Mouse (Mus musculus) hindbrain, embryonic 12.5 days (tissue): ENCODE measurements at regions not wholly inside any gene's neighbourhood (a gene's known extent, or its start where the extent isn't known, plus 50 kb on each side); places are given as distances from the start of the nearest gene placed in this dataset.

Experiments
- ATAC-seq: fragments of 200-750 bp; cut with Nextera tagmentation; 2 replicates; pipeline ENCODE4 v1.8.0; 2017; ENCODE audit warnings: moderate TSS enrichment; ENCODE audit not compliant: low FRiP score
- H3K27ac ChIP-seq: fragments of 300-500 bp; sonication (generic); 2 replicates; pipeline ENCODE4 v1.5.1; 2016; ENCODE audit warnings: mild to moderate bottlenecking
- H3K27me3 ChIP-seq: fragments of 300-500 bp; sonication (generic); 2 replicates; pipeline ENCODE4 v1.6.1; 2016; ENCODE audit warnings: mild to moderate bottlenecking
- H3K36me3 ChIP-seq: fragments of 300-500 bp; sonication (generic); 2 replicates; pipeline ENCODE4 v1.6.1; 2016; ENCODE audit warnings: mild to moderate bottlenecking
- H3K4me1 ChIP-seq: fragments of 300-500 bp; sonication (generic); 2 replicates; pipeline ENCODE4 v1.6.1; 2016
- H3K4me2 ChIP-seq: fragments of 300-500 bp; sonication (generic); replicated peaks from 2 replicates; pipeline ENCODE4 v1.6.1; 2016; ENCODE audit warnings: mild to moderate bottlenecking
- H3K4me3 ChIP-seq: fragments of 300-500 bp; sonication (generic); 2 replicates; pipeline ENCODE4 v1.5.1; 2016; ENCODE audit warnings: mild to moderate bottlenecking
- H3K9ac ChIP-seq: fragments of 300-500 bp; sonication (generic); 2 replicates; pipeline ENCODE4 v1.6.1; 2016; ENCODE audit warnings: mild to moderate bottlenecking, moderate library complexity
- H3K9me3 ChIP-seq: fragments of 300-500 bp; sonication (generic); replicated peaks from 2 replicates; pipeline ENCODE4 v1.6.1; 2016; ENCODE audit warnings: mild to moderate bottlenecking
- WGBS: fragments of 180-500 bp; shearing (Covaris S2); methylation state at CpG from one replicate; pipeline ENCODE4 v1.1.7; 2016; 5-methylcytosine and 5-hydroxymethylcytosine counted together

DNA sequence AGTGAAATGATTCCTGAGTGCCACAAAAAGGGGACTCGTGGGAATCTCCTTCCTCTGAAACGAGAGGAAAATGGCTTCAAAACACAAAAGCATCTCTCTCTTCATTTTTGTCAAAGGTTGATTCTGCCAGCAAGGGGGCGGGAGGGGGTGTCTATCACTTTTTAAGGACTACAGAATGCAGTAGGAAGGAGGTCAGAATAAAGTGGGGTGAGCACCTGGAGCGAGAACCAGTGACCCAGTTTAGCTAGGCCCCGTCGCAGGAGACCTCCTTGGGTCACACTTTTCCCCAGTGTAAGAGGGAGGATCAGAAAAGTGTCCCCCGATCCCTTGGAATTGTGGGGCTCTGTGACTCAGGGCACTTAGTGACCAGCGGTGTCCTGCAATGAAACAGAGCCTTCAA, 133.1 kb downstream of the Tgfb2 start:
- H3K27me3 ChIP-seq, result no peaks in the 10 kb centered on the region
- no peak overlapping the region for H3K9ac ChIP-seq
- no peak for ATAC-seq
- H3K36me3 ChIP-seq, result no peaks in the 10 kb centered on the region
- no peaks in the 10 kb centered on the region for H3K9me3 ChIP-seq
- H3K4me2 ChIP-seq, result no peak overlapping the region
- no peaks in the 10 kb centered on the region for H3K4me1 ChIP-seq
- H3K27ac ChIP-seq, result no peak overlapping the region
- no peak overlapping the region for H3K4me3 ChIP-seq
- 83% methylated on average over 8 of the region's 8 CpGs for WGBS

GRCm38 (mm10) chr1:186572092-186572491, 133.7 kb downstream of the Tgfb2 start:
- H3K9ac ChIP-seq, result no peak overlapping the region
- H3K27ac ChIP-seq, result no peak overlapping the region
- 65% methylated on average over 4 of the region's 4 CpGs for WGBS
- no peaks in the 10 kb centered on the region for H3K27me3 ChIP-seq
- no peaks in the 10 kb centered on the region for H3K36me3 ChIP-seq
- H3K4me1 ChIP-seq, result 0 out of 2 replicates have a peak, but pooled peaks cover under 1% of the 10 kb centered on the region
- no peak overlapping the region for H3K4me2 ChIP-seq
- no peak overlapping the region for H3K4me3 ChIP-seq
- no peak for ATAC-seq
- H3K9me3 ChIP-seq, result no peaks in the 10 kb centered on the region

DNA sequence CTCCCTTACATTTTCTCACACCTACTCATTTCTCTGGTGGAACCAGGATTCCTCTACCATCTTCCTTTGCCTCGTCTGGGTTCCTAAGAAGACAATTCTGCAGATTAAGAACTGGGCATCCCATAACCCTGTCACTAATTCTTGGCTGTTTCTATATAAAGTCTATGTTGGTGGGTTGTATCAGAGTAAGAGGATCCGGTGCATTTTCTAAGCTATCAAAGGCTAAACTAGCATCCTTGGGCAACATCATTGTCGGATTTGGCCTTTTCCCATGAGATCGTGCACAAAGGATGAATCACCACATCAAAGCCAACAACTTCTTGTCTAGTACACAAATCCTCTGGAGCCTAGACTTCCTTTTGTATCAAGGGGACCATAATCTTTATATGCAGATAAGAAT, 137.3 kb downstream of the Tgfb2 start:
- H3K9me3 ChIP-seq, result no peaks in the 10 kb centered on the region
- H3K9ac ChIP-seq, result no peak overlapping the region
- H3K27me3 ChIP-seq, result no peaks in the 10 kb centered on the region
- no peak overlapping the region for H3K27ac ChIP-seq
- no peak overlapping the region for H3K4me3 ChIP-seq
- WGBS, result 91% methylated on average over 4 of the region's 4 CpGs
- no peak overlapping the region for H3K4me2 ChIP-seq
- no peaks in the 10 kb centered on the region for H3K36me3 ChIP-seq
- ATAC-seq, result no peak
- H3K4me1 ChIP-seq, result peaks cover 7% of the 10 kb centered on the region

DNA sequence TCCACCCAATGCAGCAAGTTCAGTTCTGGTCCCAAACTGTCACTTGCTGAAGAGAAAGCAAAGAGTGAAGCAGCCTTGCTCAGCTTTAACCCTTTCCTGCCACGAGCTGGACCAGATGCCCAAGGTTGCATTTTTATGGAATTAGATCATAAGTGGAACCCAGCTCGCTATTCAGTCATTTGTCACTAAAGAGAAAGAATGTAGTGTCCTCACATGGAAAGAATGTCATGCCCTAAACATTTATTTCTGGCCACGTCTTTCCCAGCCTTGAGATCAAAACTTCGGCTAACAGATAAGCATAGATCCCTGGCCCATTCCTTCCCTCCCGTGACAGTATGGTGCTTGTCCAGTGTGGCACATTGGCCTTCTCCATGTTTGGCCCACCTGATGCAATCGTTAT, 137.7 kb downstream of the Tgfb2 start:
- Histone ChIP-seq H3K36me3 (no peaks in the 10 kb centered on the region), H3K27ac (no peak overlapping the region), H3K27me3 (no peaks in the 10 kb centered on the region), H3K9ac (no peak overlapping the region), H3K4me2 (no peak overlapping the region), H3K4me1 (peaks cover 7% of the 10 kb centered on the region), H3K4me3 (no peak overlapping the region), H3K9me3 (no peaks in the 10 kb centered on the region)
- ATAC-seq, result no peak
- WGBS, result 69% methylated on average over 6 of the region's 6 CpGs

GRCm38 (mm10) chr1:186567136-186567826, 138.5 kb downstream of the Tgfb2 start:
- WGBS, result 23% methylated on average over 15 of the region's 15 CpGs

DNA sequence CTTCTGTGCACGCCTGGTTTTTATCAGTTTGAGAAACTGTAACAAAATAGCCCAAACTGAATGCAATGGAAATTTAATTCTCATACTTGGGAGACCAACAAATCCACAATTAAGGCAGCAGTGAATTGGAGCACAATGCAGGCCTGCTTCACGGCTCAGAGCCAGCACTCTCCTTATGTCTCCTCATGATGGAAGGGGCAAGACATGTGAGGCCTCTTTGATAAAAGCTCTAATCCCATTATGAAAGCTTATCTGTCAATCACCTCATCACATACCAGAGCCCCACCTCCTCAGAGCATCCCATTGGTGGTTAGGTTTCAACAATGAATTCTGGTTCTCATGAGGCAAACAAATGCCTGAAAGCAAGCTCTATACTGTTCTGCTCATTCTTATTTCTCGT, 143.8 kb downstream of the Tgfb2 start:
- no peak for ATAC-seq

More at GRCm38 (mm10) chr1:186567136-186567826, 138.5 kb downstream of the Tgfb2 start:
- ATAC-seq, result no peak
- no peak overlapping the region for H3K27ac ChIP-seq
- peaks cover 7% of the 10 kb centered on the region for H3K4me1 ChIP-seq
- H3K4me2 ChIP-seq, result no peak overlapping the region
- H3K9ac ChIP-seq, result no peak overlapping the region
- H3K27me3 ChIP-seq, result no peaks in the 10 kb centered on the region
- H3K4me3 ChIP-seq, result no peak overlapping the region
- no peaks in the 10 kb centered on the region for H3K9me3 ChIP-seq
- no peaks in the 10 kb centered on the region for H3K36me3 ChIP-seq

GRCm38 (mm10) chr1:186555441-186555975, 150.3 kb downstream of the Tgfb2 start:
- H3K4me1 ChIP-seq, result no peaks in the 10 kb centered on the region
- no peaks in the 10 kb centered on the region for H3K36me3 ChIP-seq
- H3K4me3 ChIP-seq, result no peak overlapping the region
- 61% methylated on average over 6 of the region's 6 CpGs for WGBS
- no peaks in the 10 kb centered on the region for H3K9me3 ChIP-seq
- no peak overlapping the region for H3K27ac ChIP-seq
- H3K27me3 ChIP-seq, result 0 out of 2 replicates have a peak, but pooled peaks cover 3% of the 10 kb centered on the region
- H3K4me2 ChIP-seq, result no peak overlapping the region
- ATAC-seq, result no peak
- H3K9ac ChIP-seq, result no peak overlapping the region

More for the DNA sequence above, 143.8 kb downstream of the Tgfb2 start:
- peaks cover 6% of the 10 kb centered on the region for H3K4me1 ChIP-seq
- H3K9ac ChIP-seq, result no peak overlapping the region
- no peaks in the 10 kb centered on the region for H3K9me3 ChIP-seq
- no peaks in the 10 kb centered on the region for H3K36me3 ChIP-seq
- H3K27ac ChIP-seq, result no peak overlapping the region
- H3K4me2 ChIP-seq, result no peak overlapping the region
- WGBS, result 66% methylated on average over 3 of the region's 3 CpGs
- no peaks in the 10 kb centered on the region for H3K27me3 ChIP-seq
- no peak overlapping the region for H3K4me3 ChIP-seq

GRCm38 (mm10) chr1:186554520-186555010, 151.2 kb downstream of the Tgfb2 start:
- 0 out of 2 replicates have a peak, but pooled peaks cover 3% of the 10 kb centered on the region for H3K27me3 ChIP-seq
- no peaks in the 10 kb centered on the region for H3K9me3 ChIP-seq
- no peak overlapping the region for H3K4me2 ChIP-seq
- WGBS, result 59% methylated on average over 7 of the region's 7 CpGs
- H3K36me3 ChIP-seq, result no peaks in the 10 kb centered on the region
- H3K9ac ChIP-seq, result no peak overlapping the region
- no peaks in the 10 kb centered on the region for H3K4me1 ChIP-seq
- no peak overlapping the region for H3K27ac ChIP-seq
- peak; percentile 48; the same call in 1 of the 2 replicates for ATAC-seq
- H3K4me3 ChIP-seq, result no peak overlapping the region

GRCm38 (mm10) chr1:186552689-186553088, 153.1 kb downstream of the Tgfb2 start:
- WGBS, result 90% methylated on average over 7 of the region's 7 CpGs
- Histone ChIP-seq H3K9ac (no peak overlapping the region), H3K27me3 (0 out of 2 replicates have a peak, but pooled peaks cover 3% of the 10 kb centered on the region), H3K4me1 (no peaks in the 10 kb centered on the region), H3K4me3 (no peak overlapping the region), H3K4me2 (no peak overlapping the region), H3K9me3 (no peaks in the 10 kb centered on the region), H3K27ac (no peak overlapping the region), H3K36me3 (no peaks in the 10 kb centered on the region)
- no peak for ATAC-seq

GRCm38 (mm10) chr1:186550265-186550885, 155.4 kb downstream of the Tgfb2 start:
- 0 out of 2 replicates have a peak, but pooled peaks cover 3% of the 10 kb centered on the region for H3K27me3 ChIP-seq
- H3K27ac ChIP-seq, result no peak overlapping the region
- no peaks in the 10 kb centered on the region for H3K9me3 ChIP-seq
- H3K4me2 ChIP-seq, result no peak overlapping the region
- no peak for ATAC-seq
- H3K9ac ChIP-seq, result no peak overlapping the region
- no peaks in the 10 kb centered on the region for H3K36me3 ChIP-seq
- 0 out of 2 replicates have a peak, but pooled peaks cover 2% of the 10 kb centered on the region for H3K4me1 ChIP-seq
- WGBS, result 87% methylated on average over 7 of the region's 7 CpGs
- H3K4me3 ChIP-seq, result no peak overlapping the region

DNA sequence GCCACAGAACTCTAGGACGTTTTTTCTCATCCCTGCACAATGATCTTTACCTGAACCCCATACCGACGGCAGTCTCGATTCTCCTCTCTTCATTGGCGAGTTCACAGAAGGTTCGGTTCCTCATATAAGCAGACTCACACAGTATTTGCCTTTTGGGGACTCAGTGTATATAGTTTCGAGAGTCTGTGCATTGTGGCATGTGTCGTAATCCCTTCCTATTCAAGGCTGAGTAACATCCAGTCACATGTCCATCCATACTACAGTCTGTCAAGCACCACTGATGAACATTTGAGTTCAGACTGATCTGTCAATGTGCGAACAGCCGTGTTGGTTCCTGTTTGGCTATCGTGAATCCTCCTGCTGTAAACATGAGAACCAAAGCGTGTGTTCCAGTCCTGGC, 156.6 kb downstream of the Tgfb2 start:
- Histone ChIP-seq H3K4me2 (no peak overlapping the region), H3K36me3 (no peaks in the 10 kb centered on the region), H3K27me3 (0 out of 2 replicates have a peak, but pooled peaks cover 3% of the 10 kb centered on the region), H3K4me1 (0 out of 2 replicates have a peak, but pooled peaks cover 2% of the 10 kb centered on the region), H3K27ac (no peak overlapping the region), H3K4me3 (no peak overlapping the region), H3K9ac (no peak overlapping the region), H3K9me3 (no peaks in the 10 kb centered on the region)
- WGBS, result 95% methylated on average over 12 of the region's 12 CpGs
- no peak for ATAC-seq

- WGBS, result 54% methylated on average over 22 of the region's 22 CpGs
- H3K9me3 ChIP-seq, result no peaks in the 10 kb centered on the region
- peak overlapping the region; percentile 57; the same call in 1 of the 2 replicates for H3K27ac ChIP-seq
- no peak overlapping the region for H3K4me3 ChIP-seq
- 0 out of 2 replicates have a peak overlapping the region, but pooled peaks have one; percentile 1 for H3K4me2 ChIP-seq
- no peaks in the 10 kb centered on the region for H3K27me3 ChIP-seq
- no peak overlapping the region for H3K9ac ChIP-seq
- H3K4me1 ChIP-seq, result 0 out of 2 replicates have a peak, but pooled peaks cover 2% of the 10 kb centered on the region
- ATAC-seq, result no peak
- no peaks in the 10 kb centered on the region for H3K36me3 ChIP-seq
Observed at GRCm38 (mm10) chr1:186546386-186547185, 159.2 kb downstream of the Tgfb2 start.
